Mouse (Mus musculus) right cerebral cortex, postnatal 4 days (tissue): ENCODE measurements around the gene Gad2.
A peak's percentile ranks its signal among the peaks of the same experiment; 100 is the strongest.
"Not testable (repeated sequence)": the region's sequence is repeated elsewhere in the genome, so short reads cannot be mapped to it uniquely, and the experiment has no call there.

Experiments
- DNase-seq: peaks from one replicate; pipeline ENCODE4 v3.0.0-alpha.2; 2022

The Gad2 gene

GRCm38 (mm10) chr2:22621828-22622731 is at the start of gene Gad2:
Gad2 (plus strand) TSS chr2:22622205.
- peak; percentile 42 for DNase-seq

GRCm38 (mm10) chr2:22587469-22588169 is 34.4 kb upstream of the Gad2 start:
- not testable (repeated sequence) for DNase-seq

- DNase-seq: not testable (repeated sequence)
Measured at GRCm38 (mm10) chr2:22588170-22588541, 33.8 kb upstream of the Gad2 start.

GRCm38 (mm10) chr2:22588673-22589381 is 33.2 kb upstream of the Gad2 start:
- DNase-seq: not testable (repeated sequence)

- not testable (repeated sequence) for DNase-seq
Measured at GRCm38 (mm10) chr2:22589382-22590205, 32.4 kb upstream of the Gad2 start.

GRCm38 (mm10) chr2:22590206-22590490 is 31.9 kb upstream of the Gad2 start:
- DNase-seq: no peak

- DNase-seq: peak; percentile 17
Measured at GRCm38 (mm10) chr2:22617951-22618350, 4.1 kb upstream of the Gad2 start.

- DNase-seq: no peak
Measured at GRCm38 (mm10) chr2:22619416-22619815, 2.6 kb upstream of the Gad2 start.

- peak; percentile 33 for DNase-seq
Measured at GRCm38 (mm10) chr2:22620030-22620429, 2.0 kb upstream of the Gad2 start.

- peak; percentile 26 for DNase-seq
Measured at GRCm38 (mm10) chr2:22620534-22620933, 1.5 kb upstream of the Gad2 start.

- peak; percentile 11 for DNase-seq
Measured at GRCm38 (mm10) chr2:22620978-22621827, 802 bp upstream of the Gad2 start.

GRCm38 (mm10) chr2:22623111-22624070 is 1.4 kb downstream of the Gad2 start:
- DNase-seq: peak; percentile 36

GRCm38 (mm10) chr2:22624188-22624975 is 2.4 kb downstream of the Gad2 start:
- no peak for DNase-seq

- no peak for DNase-seq
Measured at GRCm38 (mm10) chr2:22625096-22625960, 3.3 kb downstream of the Gad2 start.

GRCm38 (mm10) chr2:22627147-22627666 is 5.2 kb downstream of the Gad2 start:
- no peak for DNase-seq

GRCm38 (mm10) chr2:22627819-22628432 is 5.9 kb downstream of the Gad2 start:
- no peak for DNase-seq

GRCm38 (mm10) chr2:22634766-22635165 is 12.8 kb downstream of the Gad2 start:
- DNase-seq: peak; percentile 40

- no peak for DNase-seq
Measured at GRCm38 (mm10) chr2:22646134-22646533, 24.1 kb downstream of the Gad2 start.
